Mouse (Mus musculus): ENCODE measurements around the gene Klf3. TPM values are rescaled to one million over a fixed set of nuclear protein-coding genes. Genes with fewer than 3 reads are reported as not detected.

The Klf3 gene
- polyA plus RNA-seq, 2 experiments, result 38.2 to 76.0 TPM

DNA sequence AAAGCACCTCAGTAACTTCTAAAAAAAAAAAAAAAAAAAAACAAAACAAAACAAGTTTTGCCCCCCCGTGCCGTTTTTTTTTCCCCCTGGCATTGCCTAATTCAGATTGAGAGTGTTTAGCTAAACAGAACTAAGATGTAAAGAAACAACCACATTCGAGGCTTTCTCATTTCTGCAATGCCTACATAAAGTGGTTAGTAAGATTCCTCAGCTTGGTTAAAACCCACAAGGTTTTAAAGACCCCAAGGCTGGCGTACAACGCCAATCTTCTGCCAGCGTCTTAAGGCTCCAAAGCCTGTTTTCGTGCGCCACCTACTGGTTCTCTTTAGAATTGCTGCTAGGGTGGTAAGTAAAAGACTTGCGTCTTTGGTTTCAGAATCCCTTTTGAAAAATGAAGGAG lies 10.2 kb downstream of the Klf3 start:
- H3K4me2 ChIP-seq (replicated peaks; ENCODE audit: low read depth, low read length, severe bottlenecking), result peak overlapping the region; percentile 38; the same call in 1 of the 2 replicates
- no peak overlapping the region for H3K4me3 ChIP-seq (replicated peaks; ENCODE audit: low read length)
- no peak overlapping the region for H3K27ac ChIP-seq (replicated peaks; ENCODE audit: low read depth, low read length)
- no peaks in the 10 kb centered on the region for H3K27me3 ChIP-seq (ENCODE audit: control insufficient read depth, insufficient read depth, low read length)
- H3K9me3 ChIP-seq (ENCODE audit: control insufficient read depth, low read length), result no peaks in the 10 kb centered on the region
- peaks cover 22% of the 10 kb centered on the region for H3K36me3 ChIP-seq (ENCODE audit: control insufficient read depth, insufficient read depth, low read length)
- DNase-seq (ENCODE audit: low spot score) (peak; percentile 97), ATAC-seq (ENCODE audit: low FRiP score, low read depth) (no peak)
- TF ChIP-seq POLR2A (IDR thresholded peaks at IDR 0.05; ENCODE audit: borderline replicate concordance, extremely low read depth, insufficient read depth, insufficient read length), result no peak
- no peak overlapping the region for H3K9ac ChIP-seq (ENCODE audit: low read depth, low read length, severe bottlenecking)
- H3K4me1 ChIP-seq (ENCODE audit: control insufficient read depth, insufficient read depth, low read length), result peaks cover 49% of the 10 kb centered on the region
- WGBS, result 9% methylated on average over 9 of the region's 9 CpGs

DNA sequence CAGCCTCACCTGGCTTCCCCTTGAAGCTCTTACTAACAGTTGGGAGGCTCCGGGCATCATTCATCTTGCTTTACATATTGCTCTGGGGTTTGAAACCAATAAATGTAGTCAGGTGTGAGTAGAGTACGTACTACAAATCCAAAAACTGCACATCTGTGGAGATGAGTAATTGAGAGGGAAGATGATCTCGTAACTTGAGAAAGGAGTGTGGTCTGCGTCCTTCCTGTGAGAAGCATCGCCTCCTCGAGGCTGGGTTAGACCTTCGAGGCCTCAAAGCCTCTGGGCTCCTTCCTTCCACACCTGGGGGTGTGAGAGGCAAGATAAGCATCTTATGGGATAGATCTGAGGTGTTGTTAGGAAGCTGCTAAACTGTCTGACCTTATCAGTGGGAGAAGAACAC lies 11.2 kb downstream of the Klf3 start:
- WGBS, result 78% methylated on average over 7 of the region's 7 CpGs
- ATAC-seq (ENCODE audit: low FRiP score, low read depth) (no peak), DNase-seq (ENCODE audit: low spot score) (no peak)
- H3K4me1 ChIP-seq (ENCODE audit: control insufficient read depth, insufficient read depth, low read length), result peaks cover 42% of the 10 kb centered on the region
- no peak overlapping the region for H3K27ac ChIP-seq (replicated peaks; ENCODE audit: low read depth, low read length)
- H3K4me2 ChIP-seq (replicated peaks; ENCODE audit: low read depth, low read length, severe bottlenecking), result no peak overlapping the region
- H3K36me3 ChIP-seq (ENCODE audit: control insufficient read depth, insufficient read depth, low read length), result peaks cover 23% of the 10 kb centered on the region
- no peaks in the 10 kb centered on the region for H3K9me3 ChIP-seq (ENCODE audit: control insufficient read depth, low read length)
- no peak for TF ChIP-seq POLR2A (IDR thresholded peaks at IDR 0.05; ENCODE audit: borderline replicate concordance, extremely low read depth, insufficient read depth, insufficient read length)
- H3K27me3 ChIP-seq (ENCODE audit: control insufficient read depth, insufficient read depth, low read length), result no peaks in the 10 kb centered on the region
- H3K4me3 ChIP-seq (replicated peaks; ENCODE audit: low read length), result no peak overlapping the region
- H3K9ac ChIP-seq (ENCODE audit: low read depth, low read length, severe bottlenecking), result no peak overlapping the region

DNA sequence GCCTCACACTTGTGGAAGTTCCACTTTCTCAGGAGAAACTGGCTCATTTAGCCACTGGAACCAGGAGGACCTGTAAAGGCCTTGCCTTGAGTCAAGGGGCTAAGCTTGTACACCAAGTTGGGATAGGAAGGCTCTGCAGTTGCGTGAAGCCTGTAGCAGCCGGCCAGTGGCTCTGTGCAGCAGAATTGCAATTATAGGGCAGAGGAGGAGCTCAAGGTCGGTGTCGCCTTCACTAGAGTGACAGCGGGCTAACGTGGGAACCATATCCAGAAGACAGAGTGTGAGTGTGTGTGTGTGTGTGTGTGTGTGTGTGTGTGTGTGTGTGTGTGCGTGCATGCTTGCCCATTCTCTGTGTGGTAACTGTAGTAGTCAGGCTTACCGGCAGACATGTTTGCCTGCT lies 12.4 kb downstream of the Klf3 start:
- Histone ChIP-seq H3K4me3 (replicated peaks; ENCODE audit: low read length) (no peak overlapping the region), H3K9me3 (ENCODE audit: control insufficient read depth, low read length) (no peaks in the 10 kb centered on the region), H3K4me2 (replicated peaks; ENCODE audit: low read depth, low read length, severe bottlenecking) (no peak overlapping the region), H3K27ac (replicated peaks; ENCODE audit: low read depth, low read length) (no peak overlapping the region), H3K27me3 (ENCODE audit: control insufficient read depth, insufficient read depth, low read length) (no peaks in the 10 kb centered on the region), H3K9ac (ENCODE audit: low read depth, low read length, severe bottlenecking) (no peak overlapping the region), H3K4me1 (ENCODE audit: control insufficient read depth, insufficient read depth, low read length) (peaks cover 33% of the 10 kb centered on the region), H3K36me3 (ENCODE audit: control insufficient read depth, insufficient read depth, low read length) (peaks cover 33% of the 10 kb centered on the region)
- no peak for TF ChIP-seq POLR2A (IDR thresholded peaks at IDR 0.05; ENCODE audit: borderline replicate concordance, extremely low read depth, insufficient read depth, insufficient read length)
- DNase-seq (ENCODE audit: low spot score) (no peak), ATAC-seq (ENCODE audit: low FRiP score, low read depth) (no peak)
- 89% methylated on average over 8 of the region's 8 CpGs for whole genome bisulfite sequencing

DNA sequence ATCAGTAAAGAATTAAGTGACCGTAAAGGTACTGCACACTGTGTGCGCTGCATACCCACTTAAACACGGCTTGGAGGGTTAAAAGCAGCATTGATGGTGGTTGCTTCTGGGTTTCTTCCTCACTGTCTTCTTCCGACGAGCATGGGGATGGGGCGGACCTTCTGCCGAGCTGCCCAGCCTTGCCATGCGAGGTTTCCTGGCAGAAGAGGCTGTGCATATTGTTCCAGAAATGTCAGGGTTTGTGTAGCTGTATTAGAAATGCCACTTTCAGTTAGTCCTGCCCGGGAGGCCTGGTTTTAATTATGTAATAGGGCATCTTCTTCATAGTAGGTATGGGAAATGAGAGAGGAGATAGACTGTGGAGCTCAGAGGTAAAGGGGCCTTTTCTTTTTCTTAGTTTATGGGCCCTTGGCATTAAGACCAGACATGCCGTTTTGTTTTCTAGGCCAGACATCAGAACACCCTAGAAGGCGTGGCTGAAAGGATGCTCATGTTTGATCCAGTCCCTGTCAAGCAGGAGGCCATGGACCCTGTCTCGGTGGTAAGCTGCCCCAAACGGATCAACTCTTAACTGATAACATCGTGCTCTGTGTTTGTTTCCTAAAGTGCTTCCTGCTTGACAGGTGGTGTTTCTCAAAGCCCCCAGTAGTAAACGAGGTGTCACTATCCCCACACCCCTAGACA lies 13.2 kb downstream of the Klf3 start:
- no peak for DNase-seq (ENCODE audit: low spot score)
- H3K4me2 ChIP-seq (replicated peaks; ENCODE audit: low read depth, low read length, severe bottlenecking), result no peak overlapping the region
- H3K4me1 ChIP-seq (ENCODE audit: control insufficient read depth, insufficient read depth, low read length), result peaks cover 25% of the 10 kb centered on the region
- H3K27ac ChIP-seq (replicated peaks; ENCODE audit: low read depth, low read length), result no peak overlapping the region
- peaks cover 40% of the 10 kb centered on the region for H3K36me3 ChIP-seq (ENCODE audit: control insufficient read depth, insufficient read depth, low read length)
- no peaks in the 10 kb centered on the region for H3K27me3 ChIP-seq (ENCODE audit: control insufficient read depth, insufficient read depth, low read length)
- WGBS, result 51% methylated on average over 15 of the region's 15 CpGs
- H3K9me3 ChIP-seq (ENCODE audit: control insufficient read depth, low read length), result no peaks in the 10 kb centered on the region
- no peak for ATAC-seq (ENCODE audit: low FRiP score, low read depth)
- no peak for TF ChIP-seq POLR2A (IDR thresholded peaks at IDR 0.05; ENCODE audit: borderline replicate concordance, extremely low read depth, insufficient read depth, insufficient read length)
- no peak overlapping the region for H3K4me3 ChIP-seq (replicated peaks; ENCODE audit: low read length)
- no peak overlapping the region for H3K9ac ChIP-seq (ENCODE audit: low read depth, low read length, severe bottlenecking)

DNA sequence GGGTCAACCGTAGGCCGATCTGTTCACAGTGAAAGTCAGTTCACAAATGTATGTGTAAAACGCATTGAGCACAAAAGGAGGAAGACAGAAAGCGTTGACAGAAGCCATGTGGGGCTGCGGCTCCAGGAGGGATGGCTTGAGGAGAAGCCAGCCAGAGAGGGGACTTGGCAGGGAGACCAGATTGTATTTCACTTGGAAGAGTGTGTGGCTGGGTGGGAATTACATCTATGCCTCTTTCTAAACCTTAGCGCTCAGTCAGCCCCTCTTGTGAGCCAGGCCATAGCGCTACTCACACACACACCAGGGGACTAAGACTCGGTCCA lies 13.7 kb downstream of the Klf3 start:
- H3K4me3 ChIP-seq (replicated peaks; ENCODE audit: low read length), result no peak overlapping the region
- H3K36me3 ChIP-seq (ENCODE audit: control insufficient read depth, insufficient read depth, low read length), result peaks cover 45% of the 10 kb centered on the region
- H3K27me3 ChIP-seq (ENCODE audit: control insufficient read depth, insufficient read depth, low read length), result no peaks in the 10 kb centered on the region
- no peaks in the 10 kb centered on the region for H3K9me3 ChIP-seq (ENCODE audit: control insufficient read depth, low read length)
- no peak for TF ChIP-seq POLR2A (IDR thresholded peaks at IDR 0.05; ENCODE audit: borderline replicate concordance, extremely low read depth, insufficient read depth, insufficient read length)
- peaks cover 20% of the 10 kb centered on the region for H3K4me1 ChIP-seq (ENCODE audit: control insufficient read depth, insufficient read depth, low read length)
- no peak overlapping the region for H3K4me2 ChIP-seq (replicated peaks; ENCODE audit: low read depth, low read length, severe bottlenecking)
- peak; percentile 44 for DNase-seq (ENCODE audit: low spot score)
- no peak overlapping the region for H3K9ac ChIP-seq (ENCODE audit: low read depth, low read length, severe bottlenecking)
- H3K27ac ChIP-seq (replicated peaks; ENCODE audit: low read depth, low read length), result no peak overlapping the region
- 61% methylated on average over 8 of the region's 8 CpGs for WGBS
- ATAC-seq (ENCODE audit: low FRiP score, low read depth), result no peak
